Mouse (Mus musculus) liver, embryonic 16.5 days (tissue): ENCODE data around the gene Pirb. TPM values are rescaled to one million over a fixed set of nuclear protein-coding genes. Genes with fewer than 3 reads are reported as not detected.
"Not testable (repeated sequence)": the region's sequence is repeated elsewhere in the genome, so short reads cannot be mapped to it uniquely, and the experiment has no call there.

ENCODE experiments used
- ATAC-seq: fragments of 200-750 bp; cut with Nextera tagmentation; 2 replicates; pipeline ENCODE4 v1.8.0; 2017; ENCODE audit warnings: low read depth, mild to moderate bottlenecking, moderate number of reproducible peaks, moderate library complexity
- H3K27ac ChIP-seq: fragments of 300-500 bp; sonication (generic); 2 replicates; pipeline ENCODE4 v1.5.1; 2014; ENCODE audit warnings: mild to moderate bottlenecking, low read length
- H3K27me3 ChIP-seq: fragments of 300-500 bp; sonication (generic); 2 replicates; pipeline ENCODE4 v1.6.1; 2014; ENCODE audit warnings: low read depth, low read length, mixed read lengths; ENCODE audit not compliant: control insufficient read depth, insufficient read depth
- H3K36me3 ChIP-seq: fragments of 300-500 bp; sonication (generic); 2 replicates; pipeline ENCODE4 v1.6.1; 2014; ENCODE audit warnings: mild to moderate bottlenecking; ENCODE audit not compliant: control insufficient read depth, insufficient read depth
- H3K4me1 ChIP-seq: fragments of 300-500 bp; sonication (generic); 2 replicates; pipeline ENCODE4 v1.6.1; 2014; ENCODE audit warnings: low read depth, low read length, mixed read lengths; ENCODE audit not compliant: control insufficient read depth
- H3K4me2 ChIP-seq: fragments of 300-500 bp; sonication (generic); 2 replicates; pipeline ENCODE4 v1.6.1; 2014; ENCODE audit warnings: low read depth, low read length, mixed read lengths
- H3K4me3 ChIP-seq: fragments of 300-500 bp; sonication (generic); 2 replicates; pipeline ENCODE4 v1.5.1; 2014; ENCODE audit warnings: low read depth, mild to moderate bottlenecking, low read length
- H3K9ac ChIP-seq: fragments of 300-500 bp; sonication (generic); 2 replicates; pipeline ENCODE4 v1.6.1; 2014; ENCODE audit warnings: low read depth, low read length
- H3K9me3 ChIP-seq: fragments of 300-500 bp; sonication (generic); replicated peaks from 2 replicates; pipeline ENCODE4 v1.6.1; 2016; ENCODE audit warnings: low read length; ENCODE audit not compliant: control insufficient read depth
- WGBS: fragments of 180-500 bp; shearing (Covaris S2); extraction: QIAGEN DNeasy Blood & Tissue Kit; methylation state at CpG from one replicate; pipeline ENCODE4 v1.1.7; 2014; ENCODE audit not compliant: insufficient replicate concordance; 5-methylcytosine and 5-hydroxymethylcytosine counted together
- polyA plus RNA-seq: library from polyadenylated mRNA; unstranded; fragments of >200 nt; fragmentation: Nextera tagmentation; extraction: Ambion mirVana; gene quantifications from 2 replicates; pipeline ENCODE4 v1.2.1, GENCODE M21; 2015

Pirb gene
- polyA plus RNA-seq, 1 experiment from 2014 or later = 7.4 TPM

DNA sequence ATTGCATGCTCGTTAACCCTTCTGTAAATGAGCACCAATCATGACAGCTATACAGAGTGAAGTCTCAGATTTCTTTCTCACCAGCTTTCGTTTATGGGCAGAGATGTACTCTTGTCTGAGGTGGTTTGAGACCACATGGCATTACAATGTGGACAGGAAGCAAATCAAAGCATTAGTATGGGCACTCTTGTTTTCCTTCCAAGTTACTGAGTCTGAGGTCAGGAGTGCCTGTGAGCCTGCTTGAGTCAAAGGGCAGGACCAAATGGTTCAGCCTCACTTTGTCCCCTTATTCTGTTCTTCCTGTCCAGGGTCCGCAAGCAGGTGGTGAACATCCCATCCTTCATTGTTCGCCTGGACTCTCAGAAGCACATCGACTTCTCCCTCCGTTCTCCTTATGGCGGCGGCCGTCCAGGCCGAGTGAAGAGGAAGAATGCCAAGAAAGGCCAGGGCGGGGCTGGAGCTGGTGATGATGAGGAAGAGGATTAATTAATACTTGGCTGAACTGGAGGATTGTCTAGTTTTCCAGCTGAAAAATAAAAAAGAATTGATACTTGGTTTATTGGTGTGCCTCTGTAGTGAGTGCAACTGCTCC is 13.8 kb downstream of the Pirb start:
- ATAC-seq = no peak
- Histone ChIP-seq H3K27ac (peak overlapping the region; percentile 63), H3K4me2 (peak overlapping the region; percentile 87), H3K36me3 (peaks cover 25% of the 10 kb centered on the region), H3K4me3 (peak overlapping the region; percentile 86), H3K27me3 (no peaks in the 10 kb centered on the region), H3K9me3 (no peaks in the 10 kb centered on the region), H3K9ac (peak overlapping the region; percentile 77; the same call in 1 of the 2 replicates), H3K4me1 (peaks cover 17% of the 10 kb centered on the region)
- 26% methylated on average over 11 of the region's 11 CpGs for WGBS

DNA sequence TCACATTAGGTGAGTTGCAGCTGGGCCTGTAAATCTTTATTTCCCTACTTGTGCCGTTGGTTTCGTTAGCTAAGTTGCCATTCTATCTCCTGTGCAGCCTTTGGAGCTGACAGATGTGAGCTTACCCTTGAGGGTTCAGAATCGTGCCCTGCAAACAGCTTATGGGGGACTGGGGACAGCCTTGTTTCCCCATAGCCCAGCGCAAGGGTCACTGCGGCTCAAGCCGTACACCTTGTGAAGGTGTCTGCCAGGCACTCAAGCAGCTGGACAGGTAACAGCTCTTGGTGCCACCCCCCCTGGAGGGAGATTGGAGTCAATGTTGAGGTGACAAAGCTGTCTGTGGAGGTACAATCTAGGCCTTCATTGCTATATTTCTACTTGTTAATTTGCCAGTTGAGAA is 14.3 kb downstream of the Pirb start:
- Histone ChIP-seq H3K27me3 (no peaks in the 10 kb centered on the region), H3K27ac (peak overlapping the region; percentile 63), H3K9me3 (no peaks in the 10 kb centered on the region), H3K4me1 (peaks cover 17% of the 10 kb centered on the region), H3K9ac (peak overlapping the region; percentile 77), H3K4me3 (peak overlapping the region; percentile 86), H3K36me3 (peaks cover 27% of the 10 kb centered on the region), H3K4me2 (peak overlapping the region; percentile 87)
- 16% methylated on average over 6 of the region's 6 CpGs for WGBS
- no peak for ATAC-seq

GRCm38 (mm10) chr7:3705461-3705860 is 14.7 kb downstream of the Pirb start:
- WGBS = 2% methylated on average over 6 of the region's 7 CpGs
- ATAC-seq = not testable (repeated sequence)

GRCm38 (mm10) chr7:3704475-3704874 is 15.7 kb downstream of the Pirb start:
- H3K9ac ChIP-seq = peak overlapping the region; percentile 77
- H3K9me3 ChIP-seq = no peaks in the 10 kb centered on the region
- H3K27me3 ChIP-seq = no peaks in the 10 kb centered on the region
- peak overlapping the region; percentile 87 for H3K4me2 ChIP-seq
- peak overlapping the region; percentile 93 for H3K27ac ChIP-seq
- under 1% methylated on average over 20 of the region's 20 CpGs for WGBS
- peak; percentile 27 for ATAC-seq
- peaks cover 17% of the 10 kb centered on the region for H3K4me1 ChIP-seq
- H3K36me3 ChIP-seq = peaks cover 27% of the 10 kb centered on the region
- peak overlapping the region; percentile 86 for H3K4me3 ChIP-seq

More at GRCm38 (mm10) chr7:3705461-3705860, 14.7 kb downstream of the Pirb start:
- Histone ChIP-seq H3K4me3 (peak overlapping the region; percentile 86), H3K27ac (peak overlapping the region; percentile 63), H3K4me2 (peak overlapping the region; percentile 87), H3K36me3 (peaks cover 27% of the 10 kb centered on the region), H3K9ac (peak overlapping the region; percentile 77), H3K4me1 (peaks cover 17% of the 10 kb centered on the region)
- H3K9me3 ChIP-seq, H3K27me3 ChIP-seq: not testable (repeated sequence)

DNA sequence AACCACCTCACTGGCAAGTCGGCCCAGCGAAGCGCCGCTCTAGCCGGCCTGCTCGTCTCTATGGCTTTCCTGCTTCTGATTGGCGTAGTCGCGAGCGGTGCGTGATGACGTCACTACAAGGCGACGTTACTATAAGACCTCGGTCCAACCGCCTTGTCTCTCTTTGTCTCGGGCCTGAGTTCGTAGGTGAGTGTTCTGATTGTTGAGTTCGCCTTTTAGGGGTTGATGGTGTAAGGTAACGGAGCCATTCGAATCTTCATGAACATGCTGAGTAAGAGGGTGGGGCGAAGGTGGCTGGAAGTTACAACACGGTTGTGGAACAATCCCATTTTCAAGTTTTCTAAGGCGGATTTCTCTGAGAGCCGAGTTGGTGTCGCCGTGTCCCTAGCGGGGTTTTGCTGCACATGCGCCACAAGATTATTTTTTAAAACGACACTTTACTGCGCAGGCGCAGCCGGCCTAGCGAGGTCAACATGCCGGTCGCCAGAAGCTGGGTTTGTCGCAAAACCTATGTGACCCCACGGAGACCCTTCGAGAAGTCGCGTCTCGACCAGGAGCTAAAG is 16.2 kb downstream of the Pirb start, which contains the start of gene Rps9:
Rps9 (plus strand) TSS at position 115 of the 563 bp plus-strand sequence.
- peaks cover 27% of the 10 kb centered on the region for H3K36me3 ChIP-seq
- peaks cover 17% of the 10 kb centered on the region for H3K4me1 ChIP-seq

GRCm38 (mm10) chr7:3703148-3703878 is 16.9 kb downstream of the Pirb start:
- WGBS = 16% methylated on average over 6 of the region's 6 CpGs

More for the DNA sequence above, 16.2 kb downstream of the Pirb start, which contains the start of gene Rps9:
- Histone ChIP-seq H3K9ac (peak within 1 kb of the TSS; percentile 77), H3K9me3 (no peaks in the 10 kb centered on the region), H3K4me2 (peak within 1 kb of the TSS; percentile 87), H3K27me3 (no peaks in the 10 kb centered on the region), H3K27ac (peak within 1 kb of the TSS; percentile 93), H3K4me3 (peak within 1 kb of the TSS; percentile 86)
- WGBS = 1% methylated on average over 42 of the region's 42 CpGs
- peak; percentile 95 for ATAC-seq

DNA sequence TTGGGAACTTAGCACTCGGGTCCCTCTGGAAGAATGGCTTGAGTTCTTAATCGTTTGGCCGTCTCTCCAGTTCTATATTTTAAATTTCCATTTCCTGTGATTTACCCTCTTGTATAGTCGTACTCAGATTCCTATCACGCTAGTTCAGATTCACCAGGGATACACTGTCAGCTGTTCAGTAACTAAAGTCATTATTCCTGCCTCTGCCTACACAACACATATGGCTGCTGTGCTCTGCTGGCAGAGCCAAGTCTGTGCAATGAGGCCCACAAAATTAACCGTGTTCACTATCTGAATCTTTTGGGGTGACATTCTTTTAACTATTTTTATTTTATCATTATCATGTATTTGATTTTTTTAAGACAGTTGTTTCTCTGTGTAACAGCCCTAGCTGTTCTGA is 21.7 kb downstream of the Pirb start:
- H3K36me3 ChIP-seq = peaks cover 2% of the 10 kb centered on the region; the same call in 1 of the 2 replicates
- H3K27ac ChIP-seq = no peak overlapping the region
- H3K27me3 ChIP-seq = no peaks in the 10 kb centered on the region
- no peaks in the 10 kb centered on the region for H3K9me3 ChIP-seq
- no peak overlapping the region for H3K4me3 ChIP-seq
- no peak overlapping the region for H3K4me2 ChIP-seq
- 71% methylated on average over 6 of the region's 6 CpGs for WGBS
- ATAC-seq = no peak
- H3K4me1 ChIP-seq = peaks cover 9% of the 10 kb centered on the region
- no peak overlapping the region for H3K9ac ChIP-seq

More at GRCm38 (mm10) chr7:3703148-3703878, 16.9 kb downstream of the Pirb start:
- H3K4me2 ChIP-seq = peak overlapping the region; percentile 87
- H3K27me3 ChIP-seq = no peaks in the 10 kb centered on the region
- peak overlapping the region; percentile 46; the same call in 1 of the 2 replicates for H3K9ac ChIP-seq
- H3K36me3 ChIP-seq = peaks cover 27% of the 10 kb centered on the region
- ATAC-seq = peak; percentile 22
- H3K9me3 ChIP-seq = no peaks in the 10 kb centered on the region
- H3K4me3 ChIP-seq = peak overlapping the region; percentile 86
- peak overlapping the region; percentile 93; the same call in 1 of the 2 replicates for H3K27ac ChIP-seq
- H3K4me1 ChIP-seq = peaks cover 17% of the 10 kb centered on the region

- Histone ChIP-seq H3K9ac (peak overlapping the region; percentile 85), H3K4me3 (peak overlapping the region; percentile 80), H3K27ac (peak overlapping the region; percentile 12; the same call in 1 of the 2 replicates), H3K4me2 (peak overlapping the region; percentile 99), H3K4me1 (peaks cover 25% of the 10 kb centered on the region)
- H3K36me3 ChIP-seq, H3K27me3 ChIP-seq, ATAC-seq, H3K9me3 ChIP-seq: not testable (repeated sequence)
- WGBS = 5% methylated on average over 9 of the region's 9 CpGs
Observed at GRCm38 (mm10) chr7:3694949-3695305, 25.3 kb downstream of the Pirb start.
